Mouse (Mus musculus) kidney, adult 2 months (tissue): ENCODE measurements around the gene Akt2.

ENCODE experiments used
- CTCF ChIP-seq: fragments of 200-500 bp; conservative IDR thresholded peaks from 2 replicates; pipeline ENCODE4 v1.5.1; 2011; ENCODE audit warnings: low read depth, mild to moderate bottlenecking, control low read depth, low read length, moderate library complexity, mixed read lengths; ENCODE audit not compliant: insufficient read depth, insufficient read length
- POLR2A ChIP-seq: fragments of 200-500 bp; IDR thresholded peaks from one replicate; pipeline ENCODE4 v1.6.1; 2011; ENCODE audit warnings: low read depth, low read length, control low read depth

- no peak for TF ChIP-seq POLR2A
- no peak for TF ChIP-seq CTCF
These were observed 40.1 kb downstream of the Akt2 start for GRCm38 (mm10) chr7:27631439-27631838.
